Comparison of ENCODE assay signal across 24 mouse cellular contexts in genomic region chr11:85791212-85791611, GRCm38 (mm10). TPM values are rescaled to one million over a fixed set of nuclear protein-coding genes. Genes with fewer than 3 reads are reported as not detected.
A peak's percentile ranks its signal among the peaks of the same experiment; 100 is the strongest.
DNase-seq lines count a peak whose midpoint lies in the region; ATAC-seq and TF ChIP-seq lines count a peak whose summit lies in the region.
"Had no signal": no experiment of that assay in that cellular context is flagged by ENCODE, and none has a peak within 500 bp of the region (broad histone marks: within the 10 kb centered on the region; RNA-seq: fewer than 3 reads in every experiment).

No protein-coding gene starts in this region.

- H3K9ac ChIP-seq in limb, embryonic 12.5 days (replicated peaks), result no peak overlapping the region
- no peak overlapping the region for H3K9ac ChIP-seq in lung, postnatal 0 days (replicated peaks; ENCODE audit: low read depth)
- H3K9ac ChIP-seq in kidney, embryonic 16.5 days (replicated peaks; ENCODE audit: low read length), result no peak overlapping the region
- H3K9ac ChIP-seq in stomach, embryonic 14.5 days (replicated peaks; ENCODE audit: low read depth, low read length), result no peak overlapping the region
- no peak overlapping the region for H3K9ac ChIP-seq in hindbrain, embryonic 14.5 days
- H3K9ac ChIP-seq: embryonic facial prominence, embryonic 15.5 days; limb, embryonic 13.5 days had no signal

- peaks cover 61% of the 10 kb centered on the region for H3K4me1 ChIP-seq in limb, embryonic 12.5 days (replicated peaks)
- peaks cover 43% of the 10 kb centered on the region for H3K4me1 ChIP-seq in limb, embryonic 10.5 days
- H3K4me1 ChIP-seq in lung, postnatal 0 days (ENCODE audit: insufficient read depth, low read depth, low read length), result peaks cover 13% of the 10 kb centered on the region; the same call in 1 of the 2 replicates
- H3K4me1 ChIP-seq in kidney, embryonic 16.5 days (ENCODE audit: insufficient read depth, low read length), result peaks cover 39% of the 10 kb centered on the region
- peaks cover 5% of the 10 kb centered on the region; the same call in 1 of the 2 replicates for H3K4me1 ChIP-seq in stomach, embryonic 14.5 days (ENCODE audit: control insufficient read depth, insufficient read depth, low read length)
- no peaks in the 10 kb centered on the region for H3K4me1 ChIP-seq in hindbrain, embryonic 14.5 days (replicated peaks; ENCODE audit: control insufficient read depth, insufficient read depth, low read length)

- no peak for TF ChIP-seq EP300 in lung, postnatal 0 days (IDR thresholded peaks at IDR 0.05)

- 0 out of 2 replicates have a peak overlapping the region, but pooled peaks have one; percentile 41 for H3K27ac ChIP-seq in limb, embryonic 12.5 days
- H3K27ac ChIP-seq in limb, embryonic 10.5 days, result no peak overlapping the region
- H3K27ac ChIP-seq in lung, postnatal 0 days (ENCODE audit: low read length), result peak overlapping the region; percentile 52; the same call in 1 of the 2 replicates
- peak overlapping the region; percentile 87 for H3K27ac ChIP-seq in kidney, embryonic 16.5 days (ENCODE audit: low read length)
- H3K27ac ChIP-seq in stomach, embryonic 14.5 days (ENCODE audit: low read length), result peak overlapping the region; percentile 62; the same call in 1 of the 2 replicates
- H3K27ac ChIP-seq in hindbrain, embryonic 14.5 days, result no peak overlapping the region
- H3K27ac ChIP-seq: embryonic facial prominence, embryonic 15.5 days; gastrocnemius, adult 2 months; heart, embryonic 10.5 days; hindbrain, embryonic 10.5 days; macrophage had no signal

- H3K4me2 ChIP-seq in limb, embryonic 12.5 days, result no peak overlapping the region
- H3K4me2 ChIP-seq in lung, postnatal 0 days (replicated peaks; ENCODE audit: low read depth, low read length), result no peak overlapping the region
- H3K4me2 ChIP-seq in kidney, embryonic 16.5 days (replicated peaks; ENCODE audit: low read depth, low read length), result no peak overlapping the region
- no peak overlapping the region for H3K4me2 ChIP-seq in stomach, embryonic 14.5 days (replicated peaks; ENCODE audit: low read depth, low read length)
- H3K4me2 ChIP-seq in hindbrain, embryonic 14.5 days (replicated peaks), result no peak overlapping the region
- H3K4me2 ChIP-seq: embryonic facial prominence, embryonic 15.5 days; limb, embryonic 13.5 days; midbrain, embryonic 11.5 days had no signal

- WGBS in limb, embryonic 12.5 days, result 71% methylated on average over 1 of the region's 1 CpGs
- 67% methylated on average over 1 of the region's 1 CpGs for WGBS in limb, embryonic 10.5 days
- 47% methylated on average over 1 of the region's 1 CpGs for WGBS in lung, postnatal 0 days
- 70% methylated on average over 1 of the region's 1 CpGs for WGBS in kidney, embryonic 16.5 days
- 57% methylated on average over 1 of the region's 1 CpGs for WGBS in stomach, embryonic 14.5 days
- WGBS in hindbrain, embryonic 14.5 days, result 86% methylated on average over 1 of the region's 1 CpGs

- TF ChIP-seq CTCF in lung, postnatal 0 days (IDR thresholded peaks at IDR 0.05), result no peak

- H3K4me3 ChIP-seq in limb, embryonic 12.5 days (replicated peaks), result no peak overlapping the region
- no peak overlapping the region for H3K4me3 ChIP-seq in limb, embryonic 10.5 days
- no peak overlapping the region for H3K4me3 ChIP-seq in lung, postnatal 0 days (ENCODE audit: low read depth, low read length)
- no peak overlapping the region for H3K4me3 ChIP-seq in kidney, embryonic 16.5 days (ENCODE audit: low read length)
- no peak overlapping the region for H3K4me3 ChIP-seq in stomach, embryonic 14.5 days (ENCODE audit: low read depth, low read length)
- H3K4me3 ChIP-seq in hindbrain, embryonic 14.5 days (replicated peaks; ENCODE audit: low read length), result no peak overlapping the region
- H3K4me3 ChIP-seq: embryonic facial prominence, embryonic 15.5 days; gastrocnemius, adult 2 months; heart, embryonic 10.5 days; hindbrain, embryonic 10.5 days; limb, embryonic 13.5 days had no signal

- peaks cover 34% of the 10 kb centered on the region for H3K27me3 ChIP-seq in limb, embryonic 12.5 days
- peaks cover 60% of the 10 kb centered on the region for H3K27me3 ChIP-seq in limb, embryonic 10.5 days (ENCODE audit: low read depth, poor library complexity, severe bottlenecking)
- H3K27me3 ChIP-seq in lung, postnatal 0 days (replicated peaks; ENCODE audit: insufficient read depth, low read length), result no peaks in the 10 kb centered on the region
- no peaks in the 10 kb centered on the region for H3K27me3 ChIP-seq in kidney, embryonic 16.5 days (ENCODE audit: insufficient read depth, low read length)
- H3K27me3 ChIP-seq in stomach, embryonic 14.5 days (ENCODE audit: control insufficient read depth, insufficient read depth, low read length), result no peaks in the 10 kb centered on the region
- no peaks in the 10 kb centered on the region for H3K27me3 ChIP-seq in hindbrain, embryonic 14.5 days (ENCODE audit: control insufficient read depth, insufficient read depth, low read length)
- H3K27me3 ChIP-seq: embryonic facial prominence, embryonic 15.5 days had no signal

- no peaks in the 10 kb centered on the region for H3K36me3 ChIP-seq in limb, embryonic 12.5 days
- no peaks in the 10 kb centered on the region for H3K36me3 ChIP-seq in limb, embryonic 10.5 days
- no peaks in the 10 kb centered on the region for H3K36me3 ChIP-seq in lung, postnatal 0 days (ENCODE audit: insufficient read depth, low read length)
- no peaks in the 10 kb centered on the region for H3K36me3 ChIP-seq in kidney, embryonic 16.5 days (ENCODE audit: insufficient read depth, low read length)
- H3K36me3 ChIP-seq in stomach, embryonic 14.5 days (ENCODE audit: control insufficient read depth, insufficient read depth, low read length), result no peaks in the 10 kb centered on the region
- no peaks in the 10 kb centered on the region for H3K36me3 ChIP-seq in hindbrain, embryonic 14.5 days (replicated peaks; ENCODE audit: control insufficient read depth, insufficient read depth)
- H3K36me3 ChIP-seq: embryonic facial prominence, embryonic 15.5 days; G1E; heart, embryonic 10.5 days; hindbrain, embryonic 10.5 days; limb, embryonic 13.5 days had no signal

- no peaks in the 10 kb centered on the region for H3K9me3 ChIP-seq in limb, embryonic 12.5 days
- no peaks in the 10 kb centered on the region for H3K9me3 ChIP-seq in limb, embryonic 10.5 days (replicated peaks)
- H3K9me3 ChIP-seq in lung, postnatal 0 days (ENCODE audit: low read length), result no peaks in the 10 kb centered on the region
- no peaks in the 10 kb centered on the region for H3K9me3 ChIP-seq in kidney, embryonic 16.5 days (ENCODE audit: low read length)
- no peaks in the 10 kb centered on the region for H3K9me3 ChIP-seq in stomach, embryonic 14.5 days (ENCODE audit: control insufficient read depth, low read depth, low read length)
- H3K9me3 ChIP-seq in hindbrain, embryonic 14.5 days (ENCODE audit: control insufficient read depth, low read length), result no peaks in the 10 kb centered on the region
- H3K9me3 ChIP-seq: embryonic facial prominence, embryonic 15.5 days; G1E; heart, embryonic 10.5 days; hindbrain, embryonic 10.5 days; limb, embryonic 13.5 days had no signal

- ATAC-seq in limb, embryonic 12.5 days (ENCODE audit: insufficient number of reproducible peaks, insufficient read depth, low FRiP score, low TSS enrichment, low read depth), result no peak
- no peak for ATAC-seq in lung, postnatal 0 days
- no peak for ATAC-seq in kidney, embryonic 16.5 days (ENCODE audit: low FRiP score, low TSS enrichment)
- ATAC-seq in stomach, embryonic 14.5 days (ENCODE audit: insufficient number of reproducible peaks, insufficient read depth, low FRiP score, low read depth), result no peak
- no peak for ATAC-seq in hindbrain, embryonic 14.5 days (ENCODE audit: low FRiP score)

- DNase-seq in limb, embryonic 10.5 days (ENCODE audit: low spot score), result no peak
- DNase-seq in lung, postnatal 0 days (ENCODE audit: low spot score), result no peak
- no peak for DNase-seq in lung, postnatal 10 days
- DNase-seq in hindbrain, embryonic 14.5 days (ENCODE audit: low spot score), result no peak
- DNase-seq in ovary, postnatal 10 days (ENCODE audit: low spot score), result no peak
- DNase-seq: adrenal gland, postnatal 36 days; cerebellum, adult 11-12 months; cerebellum, postnatal 36 days; gastrocnemius, adult 2 months; right cerebral cortex, postnatal 4 days; thymus, postnatal 36 days had no signal

RNA-seq across cellular contexts. Expression of gene Tbx2, which starts 41.1 kb away (rescaled TPM):
- polyA plus RNA-seq in limb, embryonic 12.5 days (2016; fragmentation: Nextera tagmentation; extraction: Ambion mirVana), result 7.9 and 10.0 TPM in 2 replicates
- polyA plus RNA-seq in limb, embryonic 10.5 days (2016; fragmentation: Nextera tagmentation; extraction: Ambion mirVana), result 4.0 and 5.3 TPM in 2 replicates
- 43.6 and 49.6 TPM in 2 replicates for polyA plus RNA-seq in lung, postnatal 0 days (2015; fragmentation: Nextera tagmentation; extraction: Ambion mirVana)
- 10.3 TPM in 2 replicates for polyA plus RNA-seq in kidney, embryonic 16.5 days (2015; fragmentation: Nextera tagmentation; extraction: Ambion mirVana)
- polyA plus RNA-seq in stomach, embryonic 14.5 days (2014; fragmentation: Nextera tagmentation; extraction: Ambion mirVana), result 5.8 and 6.8 TPM in 2 replicates
- 2.3 and 2.8 TPM in 2 replicates for polyA plus RNA-seq in hindbrain, embryonic 14.5 days (2014; fragmentation: Nextera tagmentation; extraction: Ambion mirVana)
- polyA plus RNA-seq: macrophage had no signal

RNA-seq across cellular contexts. Expression of gene Gm11444, which starts 58.9 kb away (rescaled TPM):
- polyA plus RNA-seq in limb, embryonic 12.5 days (2016; fragmentation: Nextera tagmentation; extraction: Ambion mirVana), result not detected in 2 replicates
- not detected in 2 replicates for polyA plus RNA-seq in limb, embryonic 10.5 days (2016; fragmentation: Nextera tagmentation; extraction: Ambion mirVana)
- polyA plus RNA-seq in lung, postnatal 0 days (2015; fragmentation: Nextera tagmentation; extraction: Ambion mirVana), result not detected in 2 replicates
- not detected in 2 replicates for polyA plus RNA-seq in kidney, embryonic 16.5 days (2015; fragmentation: Nextera tagmentation; extraction: Ambion mirVana)
- not detected in 2 replicates for polyA plus RNA-seq in stomach, embryonic 14.5 days (2014; fragmentation: Nextera tagmentation; extraction: Ambion mirVana)
- polyA plus RNA-seq in hindbrain, embryonic 14.5 days (2014; fragmentation: Nextera tagmentation; extraction: Ambion mirVana), result not detected in 2 replicates
- polyA plus RNA-seq: G1E; gonadal fat pad, adult 2 months; heart, embryonic 10.5 days; heart, postnatal 0 days; hindbrain, embryonic 10.5 days; macrophage; midbrain, embryonic 11.5 days; neural tube, embryonic 11.5 days had no signal

Comparison
In these comparisons a context has a peak if more than half of its experiments do, and no peak if none do; other contexts are left out.
1. H3K27ac ChIP-seq: peak in limb, embryonic 12.5 days (single experiment), lung, postnatal 0 days (single experiment), kidney, embryonic 16.5 days (single experiment) and stomach, embryonic 14.5 days (single experiment); none in limb, embryonic 10.5 days (single experiment) and hindbrain, embryonic 14.5 days (single experiment).